ENCODE assay signal across 9 mouse cellular contexts in the genomic region with DNA sequence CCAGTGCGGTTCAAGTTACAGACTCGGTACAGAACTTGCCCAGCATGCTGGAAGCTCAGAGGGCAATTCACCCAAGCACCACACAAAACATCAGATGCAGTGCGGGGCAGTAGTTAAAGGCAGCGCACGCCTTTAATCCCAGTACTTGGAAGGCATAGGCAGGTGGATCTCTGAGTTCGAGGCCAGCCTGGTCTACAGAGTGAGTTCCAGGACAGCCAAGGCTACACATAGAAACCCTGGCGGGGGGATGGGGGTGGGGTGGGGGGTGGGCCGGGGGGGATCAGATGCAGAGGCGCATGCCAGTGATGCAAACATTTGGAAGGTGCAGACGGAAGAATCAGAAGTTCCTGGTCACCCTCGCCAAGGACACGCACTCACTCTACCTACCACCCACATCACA. TPM values are rescaled to one million over a fixed set of nuclear protein-coding genes. Genes with fewer than 3 reads are reported as not detected.
DNase-seq lines count a peak whose midpoint lies in the region; ATAC-seq lines count a peak whose summit lies in the region.
"Had no signal": no experiment of that assay in that cellular context is flagged by ENCODE, and none has a peak within 500 bp of the region (broad histone marks: within the 10 kb centered on the region; RNA-seq: fewer than 3 reads in every experiment).

No protein-coding gene starts in this region.

- H3K4me3 ChIP-seq in kidney, embryonic 15.5 days (replicated peaks) = peak overlapping the region; percentile 68
- peak overlapping the region; percentile 52 for H3K4me3 ChIP-seq in embryonic facial prominence, embryonic 11.5 days (ENCODE audit: low read depth, low read length)
- peak overlapping the region; percentile 61; the same call in 1 of the 2 replicates for H3K4me3 ChIP-seq in intestine, embryonic 14.5 days (ENCODE audit: low read depth, low read length)
- peak overlapping the region; percentile 86 for H3K4me3 ChIP-seq in midbrain, embryonic 16.5 days (ENCODE audit: low read depth, low read length)

- H3K36me3 ChIP-seq in kidney, embryonic 15.5 days = peaks cover 19% of the 10 kb centered on the region
- no peaks in the 10 kb centered on the region; the same call in 1 of the 2 replicates for H3K36me3 ChIP-seq in embryonic facial prominence, embryonic 11.5 days (replicated peaks; ENCODE audit: control insufficient read depth, insufficient read depth, low read depth, low read length)
- peaks cover 17% of the 10 kb centered on the region; the same call in 1 of the 2 replicates for H3K36me3 ChIP-seq in intestine, embryonic 14.5 days (ENCODE audit: control insufficient read depth, insufficient read depth, low read length)
- H3K36me3 ChIP-seq in midbrain, embryonic 16.5 days (ENCODE audit: control insufficient read depth, insufficient read depth, low read length) = 0 out of 2 replicates have a peak, but pooled peaks cover 8% of the 10 kb centered on the region

- ATAC-seq in kidney, embryonic 15.5 days (replicated peaks; ENCODE audit: low FRiP score) = peak; percentile 20
- ATAC-seq in embryonic facial prominence, embryonic 11.5 days (replicated peaks; ENCODE audit: insufficient number of reproducible peaks, low FRiP score, low TSS enrichment, low read depth) = 0 out of 2 replicates have a peak, but pooled peaks have one; percentile 7
- ATAC-seq in intestine, embryonic 14.5 days (replicated peaks; ENCODE audit: low FRiP score, low TSS enrichment, low read depth) = no peak
- no peak for ATAC-seq in midbrain, embryonic 16.5 days

- no peaks in the 10 kb centered on the region for H3K27me3 ChIP-seq in kidney, embryonic 15.5 days
- no peaks in the 10 kb centered on the region for H3K27me3 ChIP-seq in embryonic facial prominence, embryonic 11.5 days (ENCODE audit: control insufficient read depth, insufficient read depth, low read length)
- no peaks in the 10 kb centered on the region for H3K27me3 ChIP-seq in intestine, embryonic 14.5 days (replicated peaks; ENCODE audit: control insufficient read depth, insufficient read depth, low read length)
- H3K27me3 ChIP-seq in midbrain, embryonic 16.5 days (ENCODE audit: control insufficient read depth, insufficient read depth, low read depth, low read length) = no peaks in the 10 kb centered on the region
- H3K27me3 ChIP-seq: Patski had no signal

- peak overlapping the region; percentile 84 for H3K27ac ChIP-seq in kidney, embryonic 15.5 days
- no peak overlapping the region for H3K27ac ChIP-seq in embryonic facial prominence, embryonic 11.5 days (replicated peaks; ENCODE audit: low read depth, low read length)
- H3K27ac ChIP-seq in intestine, embryonic 14.5 days (ENCODE audit: low read depth) = peak overlapping the region; percentile 71
- no peak overlapping the region; the same call in 1 of the 2 replicates for H3K27ac ChIP-seq in midbrain, embryonic 16.5 days (ENCODE audit: low read length)

- no peak for DNase-seq in kidney, postnatal 10 days
- DNase-seq in embryonic facial prominence, embryonic 11.5 days (ENCODE audit: low spot score) = no peak
- no peak for DNase-seq in intestine, embryonic 14.5 days (ENCODE audit: low spot score)
- no peak for DNase-seq in embryo, embryonic 11 days
- no peak for DNase-seq in testis, postnatal 14 days (ENCODE audit: low spot score)
- no peak for DNase-seq in right cerebral cortex, postnatal 25 days

- peak overlapping the region; percentile 34; the same call in 1 of the 2 replicates for H3K9ac ChIP-seq in kidney, embryonic 15.5 days
- peak overlapping the region; percentile 35 for H3K9ac ChIP-seq in embryonic facial prominence, embryonic 11.5 days (replicated peaks; ENCODE audit: low read length)
- H3K9ac ChIP-seq in intestine, embryonic 14.5 days (ENCODE audit: low read length) = peak overlapping the region; percentile 61
- peak overlapping the region; percentile 79 for H3K9ac ChIP-seq in midbrain, embryonic 16.5 days (ENCODE audit: low read depth, low read length)

- 21% methylated on average over 12 of the region's 12 CpGs for WGBS in kidney, embryonic 15.5 days
- WGBS in embryonic facial prominence, embryonic 11.5 days = 15% methylated on average over 12 of the region's 12 CpGs
- WGBS in intestine, embryonic 14.5 days = 20% methylated on average over 12 of the region's 12 CpGs
- WGBS in midbrain, embryonic 16.5 days = 26% methylated on average over 12 of the region's 12 CpGs

- peaks cover 28% of the 10 kb centered on the region for H3K4me1 ChIP-seq in kidney, embryonic 15.5 days
- H3K4me1 ChIP-seq in embryonic facial prominence, embryonic 11.5 days (ENCODE audit: control insufficient read depth, insufficient read depth, low read length) = peaks cover 3% of the 10 kb centered on the region
- 0 out of 2 replicates have a peak, but pooled peaks cover 8% of the 10 kb centered on the region for H3K4me1 ChIP-seq in intestine, embryonic 14.5 days (replicated peaks; ENCODE audit: control insufficient read depth, insufficient read depth, low read length)
- H3K4me1 ChIP-seq in midbrain, embryonic 16.5 days (ENCODE audit: control insufficient read depth, insufficient read depth, low read length) = peaks cover 10% of the 10 kb centered on the region

- peak overlapping the region; percentile 88 for H3K4me2 ChIP-seq in kidney, embryonic 15.5 days
- H3K4me2 ChIP-seq in embryonic facial prominence, embryonic 11.5 days (ENCODE audit: low read depth, low read length) = peak overlapping the region; percentile 67
- H3K4me2 ChIP-seq in intestine, embryonic 14.5 days (ENCODE audit: low read length) = peak overlapping the region; percentile 77
- peak overlapping the region; percentile 93 for H3K4me2 ChIP-seq in midbrain, embryonic 16.5 days (ENCODE audit: low read length)

- peaks cover 7% of the 10 kb centered on the region for H3K9me3 ChIP-seq in kidney, embryonic 15.5 days (replicated peaks)
- H3K9me3 ChIP-seq in embryonic facial prominence, embryonic 11.5 days (replicated peaks; ENCODE audit: control insufficient read depth, low read length) = no peaks in the 10 kb centered on the region
- H3K9me3 ChIP-seq in intestine, embryonic 14.5 days (ENCODE audit: control insufficient read depth, low read length) = 0 out of 2 replicates have a peak, but pooled peaks cover 5% of the 10 kb centered on the region
- H3K9me3 ChIP-seq in midbrain, embryonic 16.5 days (replicated peaks; ENCODE audit: control insufficient read depth, low read length, poor library complexity, severe bottlenecking) = no peaks in the 10 kb centered on the region; the same call in 1 of the 2 replicates

RNA-seq across cellular contexts. Expression of gene Tmem120a, which starts 0.5 kb away (rescaled TPM):
- polyA plus RNA-seq in kidney, embryonic 15.5 days (2015; fragmentation: Nextera tagmentation; extraction: Ambion mirVana) = 64.2 and 68.1 TPM in 2 replicates
- polyA plus RNA-seq in embryonic facial prominence, embryonic 11.5 days (2014; fragmentation: Nextera tagmentation; extraction: Ambion mirVana) = 47.1 and 57.3 TPM in 2 replicates
- 40.4 and 40.9 TPM in 2 replicates for polyA plus RNA-seq in intestine, embryonic 14.5 days (2014; fragmentation: Nextera tagmentation; extraction: Ambion mirVana)
- polyA plus RNA-seq in midbrain, embryonic 16.5 days (2015; fragmentation: Nextera tagmentation; extraction: Ambion mirVana) = 87.2 and 87.8 TPM in 2 replicates

RNA-seq across cellular contexts. Expression of gene Styxl1, which starts 33.4 kb away (rescaled TPM):
- 0.17 and 0.39 TPM in 2 replicates for polyA plus RNA-seq in kidney, embryonic 15.5 days (2015; fragmentation: Nextera tagmentation; extraction: Ambion mirVana)
- polyA plus RNA-seq in embryonic facial prominence, embryonic 11.5 days (2014; fragmentation: Nextera tagmentation; extraction: Ambion mirVana) = 0.31 TPM in 1 of 2 replicates, not detected in the other
- polyA plus RNA-seq in intestine, embryonic 14.5 days (2014; fragmentation: Nextera tagmentation; extraction: Ambion mirVana) = 0.28 TPM in 1 of 2 replicates, not detected in the other
- 0.24 and 0.46 TPM in 2 replicates for polyA plus RNA-seq in midbrain, embryonic 16.5 days (2015; fragmentation: Nextera tagmentation; extraction: Ambion mirVana)

RNA-seq across cellular contexts. Expression of gene Mdh2, which starts 33.5 kb away (rescaled TPM):
- polyA plus RNA-seq in kidney, embryonic 15.5 days (2015; fragmentation: Nextera tagmentation; extraction: Ambion mirVana) = 568 and 588 TPM in 2 replicates
- 567 and 573 TPM in 2 replicates for polyA plus RNA-seq in embryonic facial prominence, embryonic 11.5 days (2014; fragmentation: Nextera tagmentation; extraction: Ambion mirVana)
- 597 and 634 TPM in 2 replicates for polyA plus RNA-seq in intestine, embryonic 14.5 days (2014; fragmentation: Nextera tagmentation; extraction: Ambion mirVana)
- 565 and 600 TPM in 2 replicates for polyA plus RNA-seq in midbrain, embryonic 16.5 days (2015; fragmentation: Nextera tagmentation; extraction: Ambion mirVana)

Comparison
In these comparisons a context has a peak if more than half of its experiments do, and no peak if none do; other contexts are left out.
1. ATAC-seq: peak in kidney, embryonic 15.5 days (single experiment) and embryonic facial prominence, embryonic 11.5 days (single experiment); none in intestine, embryonic 14.5 days (single experiment) and midbrain, embryonic 16.5 days (single experiment).
2. H3K27ac ChIP-seq: peak in kidney, embryonic 15.5 days (single experiment) and intestine, embryonic 14.5 days (single experiment); none in embryonic facial prominence, embryonic 11.5 days (single experiment) and midbrain, embryonic 16.5 days (single experiment).
3. Peak in every context shown above with its lines, with median percentiles within 50 percentile points of each other: H3K4me2 ChIP-seq, H3K4me3 ChIP-seq and H3K9ac ChIP-seq.